Mouse (Mus musculus): ENCODE data around the gene Ehmt1. TPM values are rescaled to one million over a fixed set of nuclear protein-coding genes. Genes with fewer than 3 reads are reported as not detected.
A peak's percentile ranks its signal among the peaks of the same experiment; 100 is the strongest.

Ehmt1 gene
- polyA plus RNA-seq, 1 experiment from 2014 or later, result 125 TPM

DNA sequence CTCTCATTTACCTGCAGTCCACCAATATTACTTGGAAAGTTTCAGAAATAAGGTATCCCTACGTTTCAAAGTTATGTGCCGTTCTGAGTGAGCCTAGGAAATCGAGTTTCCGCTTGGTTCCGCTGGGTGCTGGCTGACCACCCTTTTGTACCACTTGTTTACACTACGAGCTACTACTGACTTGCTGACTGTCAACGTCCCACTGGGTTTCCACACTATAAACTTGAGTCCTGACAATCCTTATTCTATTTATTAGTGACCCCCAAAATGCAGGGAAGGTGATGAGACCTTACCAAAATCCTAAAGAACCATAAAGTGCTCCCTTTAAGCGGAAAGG lies 393 bp upstream of the Ehmt1 start:
- 10% methylated on average over 8 of the region's 8 CpGs for WGBS
- peak; percentile 47 for ATAC-seq

GRCm38 (mm10) chr2:24914762-24915161 lies 4.7 kb downstream of the Ehmt1 start:
- Histone ChIP-seq H3K4me1 (replicated peaks; ENCODE audit: control insufficient read depth, insufficient read depth, low read length) (peaks cover 11% of the 10 kb centered on the region), H3K27me3 (replicated peaks; ENCODE audit: control insufficient read depth, insufficient read depth, low read length) (no peaks in the 10 kb centered on the region), H3K36me3 (ENCODE audit: control insufficient read depth, insufficient read depth) (0 out of 2 replicates have a peak, but pooled peaks cover 3% of the 10 kb centered on the region), H3K9me3 (ENCODE audit: control insufficient read depth, low read length) (no peaks in the 10 kb centered on the region), H3K4me3 (replicated peaks; ENCODE audit: low read length) (no peak overlapping the region), H3K9ac (replicated peaks; ENCODE audit: low read depth, low read length) (no peak overlapping the region), H3K4me2 (ENCODE audit: low read length) (no peak overlapping the region), H3K27ac (ENCODE audit: low read length) (no peak overlapping the region)
- 88% methylated on average over 3 of the region's 3 CpGs for WGBS
- ATAC-seq, result no peak

More for the DNA sequence above, 393 bp upstream of the Ehmt1 start:
- Histone ChIP-seq H3K4me2 (ENCODE audit: low read length) (peak overlapping the region; percentile 78), H3K4me3 (replicated peaks; ENCODE audit: low read length) (peak overlapping the region; percentile 98), H3K27ac (ENCODE audit: low read length) (peak overlapping the region; percentile 47; the same call in 1 of the 2 replicates), H3K4me1 (replicated peaks; ENCODE audit: control insufficient read depth, insufficient read depth, low read length) (peaks cover 13% of the 10 kb centered on the region), H3K9me3 (ENCODE audit: control insufficient read depth, low read length) (no peaks in the 10 kb centered on the region), H3K36me3 (ENCODE audit: control insufficient read depth, insufficient read depth) (no peaks in the 10 kb centered on the region), H3K9ac (replicated peaks; ENCODE audit: low read depth, low read length) (peak overlapping the region; percentile 98), H3K27me3 (replicated peaks; ENCODE audit: control insufficient read depth, insufficient read depth, low read length) (no peaks in the 10 kb centered on the region)

GRCm38 (mm10) chr2:24912589-24912988 lies 6.8 kb downstream of the Ehmt1 start:
- Histone ChIP-seq H3K4me2 (ENCODE audit: low read length) (no peak overlapping the region), H3K9ac (replicated peaks; ENCODE audit: low read depth, low read length) (no peak overlapping the region), H3K4me3 (replicated peaks; ENCODE audit: low read length) (no peak overlapping the region), H3K27ac (ENCODE audit: low read length) (no peak overlapping the region), H3K4me1 (replicated peaks; ENCODE audit: control insufficient read depth, insufficient read depth, low read length) (peaks cover 6% of the 10 kb centered on the region), H3K36me3 (ENCODE audit: control insufficient read depth, insufficient read depth) (0 out of 2 replicates have a peak, but pooled peaks cover 3% of the 10 kb centered on the region), H3K27me3 (replicated peaks; ENCODE audit: control insufficient read depth, insufficient read depth, low read length) (no peaks in the 10 kb centered on the region), H3K9me3 (ENCODE audit: control insufficient read depth, low read length) (no peaks in the 10 kb centered on the region)
- no peak for ATAC-seq

- Histone ChIP-seq H3K27ac (ENCODE audit: low read length) (no peak overlapping the region), H3K9me3 (ENCODE audit: control insufficient read depth, low read length) (no peaks in the 10 kb centered on the region), H3K9ac (replicated peaks; ENCODE audit: low read depth, low read length) (no peak overlapping the region), H3K36me3 (ENCODE audit: control insufficient read depth, insufficient read depth) (0 out of 2 replicates have a peak, but pooled peaks cover 3% of the 10 kb centered on the region), H3K4me1 (replicated peaks; ENCODE audit: control insufficient read depth, insufficient read depth, low read length) (peaks cover 2% of the 10 kb centered on the region), H3K27me3 (replicated peaks; ENCODE audit: control insufficient read depth, insufficient read depth, low read length) (no peaks in the 10 kb centered on the region), H3K4me3 (replicated peaks; ENCODE audit: low read length) (no peak overlapping the region), H3K4me2 (ENCODE audit: low read length) (no peak overlapping the region)
- 94% methylated on average over 4 of the region's 4 CpGs for WGBS
- ATAC-seq, result no peak
These were observed 7.2 kb downstream of the Ehmt1 start for GRCm38 (mm10) chr2:24912189-24912588.

DNA sequence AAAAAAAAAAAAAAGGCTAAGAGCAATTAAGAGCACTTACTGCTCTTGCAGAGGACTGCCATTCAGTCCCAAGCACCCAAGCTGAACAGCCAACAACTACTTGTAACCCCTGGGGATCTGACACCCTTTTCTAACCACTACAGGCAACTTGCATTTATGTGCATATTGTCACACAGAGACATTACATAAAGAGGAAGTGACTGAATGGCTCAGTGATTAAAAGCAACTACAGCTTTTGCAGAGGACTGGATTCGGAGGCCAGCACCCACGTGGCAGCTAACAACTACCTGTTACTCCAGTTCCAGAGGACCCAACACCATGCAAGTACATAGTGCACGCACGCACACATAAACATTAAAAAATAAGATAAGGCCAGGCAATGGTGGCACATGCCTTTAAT lies 8.9 kb downstream of the Ehmt1 start:
- WGBS, result over 99% methylated on average over 4 of the region's 4 CpGs
- Histone ChIP-seq H3K27me3 (replicated peaks; ENCODE audit: control insufficient read depth, insufficient read depth, low read length) (no peaks in the 10 kb centered on the region), H3K4me2 (ENCODE audit: low read length) (no peak overlapping the region), H3K27ac (ENCODE audit: low read length) (no peak overlapping the region), H3K9me3 (ENCODE audit: control insufficient read depth, low read length) (no peaks in the 10 kb centered on the region), H3K9ac (replicated peaks; ENCODE audit: low read depth, low read length) (no peak overlapping the region), H3K4me1 (replicated peaks; ENCODE audit: control insufficient read depth, insufficient read depth, low read length) (peaks cover 15% of the 10 kb centered on the region), H3K36me3 (ENCODE audit: control insufficient read depth, insufficient read depth) (0 out of 2 replicates have a peak, but pooled peaks cover 3% of the 10 kb centered on the region), H3K4me3 (replicated peaks; ENCODE audit: low read length) (no peak overlapping the region)
- no peak for ATAC-seq

GRCm38 (mm10) chr2:24905653-24906155 lies 13.7 kb downstream of the Ehmt1 start:
- 10% methylated on average over 2 of the region's 2 CpGs for WGBS
- H3K9ac ChIP-seq (replicated peaks; ENCODE audit: low read depth, low read length), result no peak overlapping the region
- H3K9me3 ChIP-seq (ENCODE audit: control insufficient read depth, low read length), result no peaks in the 10 kb centered on the region
- H3K4me3 ChIP-seq (replicated peaks; ENCODE audit: low read length), result no peak overlapping the region
- peaks cover 37% of the 10 kb centered on the region for H3K4me1 ChIP-seq (replicated peaks; ENCODE audit: control insufficient read depth, insufficient read depth, low read length)
- no peaks in the 10 kb centered on the region for H3K27me3 ChIP-seq (replicated peaks; ENCODE audit: control insufficient read depth, insufficient read depth, low read length)
- H3K4me2 ChIP-seq (ENCODE audit: low read length), result no peak overlapping the region; the same call in 1 of the 2 replicates
- H3K36me3 ChIP-seq (ENCODE audit: control insufficient read depth, insufficient read depth), result no peaks in the 10 kb centered on the region
- H3K27ac ChIP-seq (ENCODE audit: low read length), result peak overlapping the region; percentile 84
- peak; percentile 6; the same call in 1 of the 2 replicates for ATAC-seq

- H3K27ac ChIP-seq (ENCODE audit: low read length), result peak overlapping the region; percentile 84
- H3K9me3 ChIP-seq (ENCODE audit: control insufficient read depth, low read length), result no peaks in the 10 kb centered on the region
- no peaks in the 10 kb centered on the region for H3K27me3 ChIP-seq (replicated peaks; ENCODE audit: control insufficient read depth, insufficient read depth, low read length)
- peak; percentile 77 for ATAC-seq
- H3K9ac ChIP-seq (replicated peaks; ENCODE audit: low read depth, low read length), result no peak overlapping the region
- no peaks in the 10 kb centered on the region for H3K36me3 ChIP-seq (ENCODE audit: control insufficient read depth, insufficient read depth)
- WGBS, result 46% methylated on average over 11 of the region's 11 CpGs
- H3K4me1 ChIP-seq (replicated peaks; ENCODE audit: control insufficient read depth, insufficient read depth, low read length), result peaks cover 37% of the 10 kb centered on the region
- H3K4me3 ChIP-seq (replicated peaks; ENCODE audit: low read length), result no peak overlapping the region
- H3K4me2 ChIP-seq (ENCODE audit: low read length), result peak overlapping the region; percentile 10; the same call in 1 of the 2 replicates
These were observed 14.4 kb downstream of the Ehmt1 start for GRCm38 (mm10) chr2:24904823-24905652.

GRCm38 (mm10) chr2:24902999-24903398 lies 16.4 kb downstream of the Ehmt1 start:
- H3K9me3 ChIP-seq (ENCODE audit: control insufficient read depth, low read length), result no peaks in the 10 kb centered on the region
- H3K9ac ChIP-seq (replicated peaks; ENCODE audit: low read depth, low read length), result no peak overlapping the region
- ATAC-seq, result no peak
- no peak overlapping the region for H3K27ac ChIP-seq (ENCODE audit: low read length)
- no peaks in the 10 kb centered on the region for H3K27me3 ChIP-seq (replicated peaks; ENCODE audit: control insufficient read depth, insufficient read depth, low read length)
- WGBS, result 91% methylated on average over 6 of the region's 6 CpGs
- no peaks in the 10 kb centered on the region for H3K36me3 ChIP-seq (ENCODE audit: control insufficient read depth, insufficient read depth)
- no peak overlapping the region for H3K4me3 ChIP-seq (replicated peaks; ENCODE audit: low read length)
- H3K4me1 ChIP-seq (replicated peaks; ENCODE audit: control insufficient read depth, insufficient read depth, low read length), result peaks cover 37% of the 10 kb centered on the region
- H3K4me2 ChIP-seq (ENCODE audit: low read length), result no peak overlapping the region

DNA sequence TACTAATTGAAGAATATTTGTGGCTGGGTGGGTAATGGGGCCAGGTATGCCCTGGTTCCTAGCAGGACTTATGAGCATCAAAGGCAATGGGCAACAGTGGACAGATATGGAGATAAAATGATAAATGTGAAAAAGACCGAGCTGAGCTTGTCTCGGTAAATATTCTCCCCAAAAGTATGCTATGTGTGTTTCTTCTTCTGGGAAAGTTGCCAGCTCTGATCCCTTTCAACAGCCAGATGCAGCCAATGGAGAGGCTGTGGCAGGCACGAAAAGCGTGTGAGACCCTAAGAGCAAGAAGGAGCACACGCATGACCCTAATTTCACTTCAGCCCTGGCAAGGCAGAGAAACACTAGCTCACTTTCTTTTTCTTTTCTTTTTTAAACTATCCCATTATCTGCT lies 18.4 kb downstream of the Ehmt1 start:
- no peak for ATAC-seq
- Histone ChIP-seq H3K27me3 (replicated peaks; ENCODE audit: control insufficient read depth, insufficient read depth, low read length) (no peaks in the 10 kb centered on the region), H3K4me1 (replicated peaks; ENCODE audit: control insufficient read depth, insufficient read depth, low read length) (peaks cover 28% of the 10 kb centered on the region), H3K27ac (ENCODE audit: low read length) (no peak overlapping the region), H3K9me3 (ENCODE audit: control insufficient read depth, low read length) (no peaks in the 10 kb centered on the region), H3K4me3 (replicated peaks; ENCODE audit: low read length) (no peak overlapping the region), H3K9ac (replicated peaks; ENCODE audit: low read depth, low read length) (no peak overlapping the region), H3K4me2 (ENCODE audit: low read length) (no peak overlapping the region), H3K36me3 (ENCODE audit: control insufficient read depth, insufficient read depth) (no peaks in the 10 kb centered on the region)
- WGBS, result 34% methylated on average over 5 of the region's 5 CpGs

Measured in forebrain, embryonic 16.5 days (tissue).